Mouse (Mus musculus): ENCODE measurements around the gene Znhit6. TPM values are rescaled to one million over a fixed set of nuclear protein-coding genes. Genes with fewer than 3 reads are reported as not detected.

Gene Znhit6
- total and polyA plus RNA-seq, 2 experiments: 1.6 to 4.9 TPM

DNA sequence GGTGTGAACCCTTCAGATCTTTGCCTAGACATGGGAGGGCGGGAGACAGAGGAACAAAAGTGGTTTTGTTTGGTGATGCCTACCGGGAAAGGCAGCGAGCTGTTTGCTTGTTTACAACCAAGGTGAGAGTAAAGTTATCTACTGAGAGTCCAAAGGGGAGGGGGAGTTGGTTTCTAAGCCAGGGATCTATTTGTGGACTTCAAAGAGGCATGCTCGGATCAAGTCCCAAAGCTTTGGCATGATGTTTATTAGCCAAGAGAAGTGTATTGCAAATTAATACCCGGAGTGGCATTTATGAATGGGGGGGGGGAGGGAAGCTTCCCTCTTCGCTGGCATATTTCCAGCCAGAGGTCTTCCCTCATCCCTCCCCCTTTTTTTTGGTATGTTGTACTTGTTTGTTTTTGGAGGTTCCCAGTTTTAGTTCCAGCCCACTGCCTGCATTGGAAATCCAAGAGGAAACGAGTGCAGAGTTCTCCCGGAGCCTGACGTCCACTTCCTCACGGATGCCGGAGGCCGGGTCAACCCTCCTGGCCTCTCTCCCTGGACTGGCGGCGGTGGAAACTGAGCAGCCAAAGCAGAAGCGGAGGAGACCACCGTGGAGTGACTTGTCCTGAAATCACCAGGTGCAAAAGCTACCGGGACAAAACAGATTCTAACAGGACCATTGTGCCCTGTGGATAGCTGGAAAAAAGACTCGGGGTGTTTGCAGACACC, 74.5 kb downstream of the Znhit6 start:
- Histone ChIP-seq H3K79me2 (ENCODE audit: control insufficient read depth, insufficient read depth, low read length) (no peaks in the 10 kb centered on the region), H3K4me1 (ENCODE audit: control insufficient read depth, insufficient read depth, low read length) (peaks cover 4% of the 10 kb centered on the region; the same call in 1 of the 2 replicates), H3K36me3 (ENCODE audit: control insufficient read depth, insufficient read depth, low read length) (peaks cover 3% of the 10 kb centered on the region; the same call in 1 of the 2 replicates), H3K4me3 (ENCODE audit: insufficient read depth, low read depth, low read length) (peak overlapping the region; percentile 83), H3K9ac (ENCODE audit: low read depth, low read length) (peak overlapping the region; percentile 29), H3K27ac (replicated peaks; ENCODE audit: insufficient read depth, low read depth, low read length) (peak overlapping the region; percentile 68), H3K27me3 (ENCODE audit: control insufficient read depth, insufficient read depth, low read length) (no peaks in the 10 kb centered on the region)
- DNase-seq (ENCODE audit: extremely low read depth, low read depth, low spot score): peak; percentile 79
- no peak for TF ChIP-seq POLR2A (IDR thresholded peaks at IDR 0.05; ENCODE audit: extremely low read depth, insufficient read depth, low read length)
- no peak for TF ChIP-seq CTCF (IDR thresholded peaks at IDR 0.05; ENCODE audit: low read depth, low read length)
- whole genome bisulfite sequencing: under 1% methylated on average over 18 of the region's 18 CpGs

DNA sequence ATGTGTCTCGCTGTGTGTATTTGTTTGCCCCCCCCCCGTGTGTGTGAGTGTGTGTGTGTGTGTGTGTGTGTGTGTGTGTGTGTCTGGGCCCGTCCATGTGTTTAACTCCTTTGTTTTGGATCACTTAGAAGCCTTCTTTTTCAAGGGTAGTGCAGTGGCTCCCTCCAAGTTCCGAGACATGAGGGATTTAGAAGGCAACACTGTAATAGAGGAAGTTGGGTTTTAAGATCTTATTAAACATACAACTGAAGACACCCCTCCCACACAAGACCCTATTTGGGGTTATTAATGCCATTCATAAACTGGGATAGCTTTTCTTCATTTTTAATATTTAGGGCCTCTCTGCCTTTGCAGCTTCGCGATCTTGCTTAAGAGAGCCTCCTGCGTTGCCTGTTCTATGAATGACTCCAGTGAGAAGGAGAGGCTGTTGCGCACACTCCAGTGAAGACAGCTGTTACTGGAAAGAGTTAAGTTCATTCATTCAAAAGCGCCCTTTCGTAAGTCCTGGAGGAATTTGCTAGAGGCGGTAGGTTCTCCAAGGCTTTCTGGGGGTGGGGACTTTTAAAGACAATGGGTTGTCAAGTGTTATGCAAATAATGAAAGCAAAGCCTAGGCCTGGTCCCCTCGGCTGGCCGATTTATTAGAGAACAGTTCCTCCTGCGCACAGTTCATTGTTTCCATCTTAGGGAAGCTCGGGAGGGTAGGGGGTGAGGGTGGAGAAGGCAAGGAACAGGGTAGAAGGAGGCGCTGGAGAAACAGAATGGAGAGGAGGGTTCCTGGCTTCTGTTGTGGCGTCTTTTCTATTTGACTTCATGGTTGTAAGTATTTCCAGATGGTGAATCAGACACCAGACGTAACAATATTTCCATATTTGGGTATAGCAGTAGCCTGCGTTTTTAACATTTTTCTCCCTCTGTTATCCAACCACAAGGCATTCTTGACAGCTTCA, 75.3 kb downstream of the Znhit6 start:
- H3K27ac ChIP-seq (replicated peaks; ENCODE audit: insufficient read depth, low read depth, low read length): peak overlapping the region; percentile 68
- TF ChIP-seq POLR2A (IDR thresholded peaks at IDR 0.05; ENCODE audit: extremely low read depth, insufficient read depth, low read length) (no peak), CTCF (IDR thresholded peaks at IDR 0.05; ENCODE audit: low read depth, low read length) (no peak)
- 71% methylated on average over 19 of the region's 19 CpGs for WGBS
- H3K79me2 ChIP-seq (ENCODE audit: control insufficient read depth, insufficient read depth, low read length): no peaks in the 10 kb centered on the region
- H3K9ac ChIP-seq (ENCODE audit: low read depth, low read length): peak overlapping the region; percentile 29; the same call in 1 of the 2 replicates
- peaks cover 3% of the 10 kb centered on the region; the same call in 1 of the 2 replicates for H3K36me3 ChIP-seq (ENCODE audit: control insufficient read depth, insufficient read depth, low read length)
- H3K27me3 ChIP-seq (ENCODE audit: control insufficient read depth, insufficient read depth, low read length): no peaks in the 10 kb centered on the region
- no peak for DNase-seq (ENCODE audit: extremely low read depth, low read depth, low spot score)
- peaks cover 4% of the 10 kb centered on the region; the same call in 1 of the 2 replicates for H3K4me1 ChIP-seq (ENCODE audit: control insufficient read depth, insufficient read depth, low read length)
- H3K4me3 ChIP-seq (ENCODE audit: insufficient read depth, low read depth, low read length): peak overlapping the region; percentile 34; the same call in 1 of the 2 replicates

DNA sequence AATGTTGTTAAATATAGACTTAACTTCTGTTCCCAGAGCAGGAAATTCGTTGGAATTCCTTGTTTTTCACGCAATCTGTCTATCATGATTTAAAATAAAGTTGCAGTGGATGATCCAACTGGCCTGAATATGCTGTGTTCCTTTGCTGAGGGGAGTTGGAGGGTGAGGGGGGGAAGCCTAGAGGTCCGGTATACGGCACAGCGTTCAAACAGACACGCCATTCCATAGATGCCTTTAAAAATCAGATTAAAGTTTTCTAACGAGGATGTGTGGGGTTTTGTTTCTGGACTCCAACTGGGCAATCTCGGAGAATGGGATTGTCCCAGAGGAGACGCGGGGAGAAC, 75.9 kb downstream of the Znhit6 start:
- H3K79me2 ChIP-seq (ENCODE audit: control insufficient read depth, insufficient read depth, low read length): no peaks in the 10 kb centered on the region
- H3K4me3 ChIP-seq (ENCODE audit: insufficient read depth, low read depth, low read length): no peak overlapping the region
- DNase-seq (ENCODE audit: extremely low read depth, low read depth, low spot score): no peak
- peaks cover 4% of the 10 kb centered on the region; the same call in 1 of the 2 replicates for H3K4me1 ChIP-seq (ENCODE audit: control insufficient read depth, insufficient read depth, low read length)
- peaks cover 3% of the 10 kb centered on the region; the same call in 1 of the 2 replicates for H3K36me3 ChIP-seq (ENCODE audit: control insufficient read depth, insufficient read depth, low read length)
- TF ChIP-seq CTCF (IDR thresholded peaks at IDR 0.05; ENCODE audit: low read depth, low read length) (no peak), POLR2A (IDR thresholded peaks at IDR 0.05; ENCODE audit: extremely low read depth, insufficient read depth, low read length) (no peak)
- WGBS: 83% methylated on average over 10 of the region's 10 CpGs
- no peak overlapping the region for H3K27ac ChIP-seq (replicated peaks; ENCODE audit: insufficient read depth, low read depth, low read length)
- no peak overlapping the region for H3K9ac ChIP-seq (ENCODE audit: low read depth, low read length)
- H3K27me3 ChIP-seq (ENCODE audit: control insufficient read depth, insufficient read depth, low read length): no peaks in the 10 kb centered on the region

- no peak for DNase-seq (ENCODE audit: extremely low read depth, low read depth, low spot score)
- Histone ChIP-seq H3K27ac (replicated peaks; ENCODE audit: insufficient read depth, low read depth, low read length) (no peak overlapping the region), H3K36me3 (ENCODE audit: control insufficient read depth, insufficient read depth, low read length) (peaks cover 3% of the 10 kb centered on the region; the same call in 1 of the 2 replicates), H3K27me3 (ENCODE audit: control insufficient read depth, insufficient read depth, low read length) (no peaks in the 10 kb centered on the region), H3K4me1 (ENCODE audit: control insufficient read depth, insufficient read depth, low read length) (peaks cover 4% of the 10 kb centered on the region; the same call in 1 of the 2 replicates), H3K9ac (ENCODE audit: low read depth, low read length) (peak overlapping the region; percentile 74), H3K79me2 (ENCODE audit: control insufficient read depth, insufficient read depth, low read length) (no peaks in the 10 kb centered on the region), H3K4me3 (ENCODE audit: insufficient read depth, low read depth, low read length) (peak overlapping the region; percentile 73)
- 71% methylated on average over 20 of the region's 20 CpGs for WGBS
- TF ChIP-seq POLR2A (IDR thresholded peaks at IDR 0.05; ENCODE audit: extremely low read depth, insufficient read depth, low read length) (no peak), CTCF (IDR thresholded peaks at IDR 0.05; ENCODE audit: low read depth, low read length) (no peak)
Observed at GRCm38 (mm10) chr3:145652322-145653131, 76.5 kb downstream of the Znhit6 start.

DNA sequence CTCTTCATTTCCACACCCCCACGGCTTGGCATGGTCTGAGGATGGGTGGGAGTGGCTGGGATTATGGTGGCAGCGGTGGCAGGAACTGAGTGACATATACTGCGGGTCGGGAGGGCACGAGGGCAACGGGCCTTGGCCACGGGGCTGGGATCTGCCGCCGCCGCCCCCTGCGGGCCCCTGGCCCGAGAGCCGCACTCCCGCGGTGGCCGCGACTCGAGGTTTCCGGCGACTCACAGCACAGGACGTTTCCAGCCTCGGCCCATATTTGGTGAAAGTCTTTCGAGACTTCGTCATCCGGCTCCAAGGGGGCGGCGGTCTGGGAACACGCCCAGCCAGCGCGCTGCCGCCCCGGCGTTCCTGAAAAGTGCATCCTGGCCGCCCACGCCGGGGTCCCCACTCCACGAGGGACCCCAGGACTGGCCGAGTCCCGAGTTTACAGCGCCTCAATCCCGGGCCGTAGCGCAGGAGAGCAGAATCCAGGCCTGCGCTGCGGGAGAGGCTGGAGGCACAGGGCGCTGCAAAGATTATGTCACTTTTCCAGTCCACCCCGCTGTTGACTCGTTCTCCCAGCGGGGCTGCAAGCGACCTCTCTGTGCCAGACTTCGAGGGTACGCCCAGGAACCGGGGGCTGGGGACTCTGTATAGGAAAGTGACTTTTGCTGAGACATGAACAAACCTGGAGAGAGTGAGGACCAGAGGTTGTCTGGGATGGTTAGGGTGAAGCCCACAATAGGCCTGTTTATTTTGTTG, 77.4 kb downstream of the Znhit6 start:
- no peak for TF ChIP-seq CTCF (IDR thresholded peaks at IDR 0.05; ENCODE audit: low read depth, low read length)
- TF ChIP-seq POLR2A (IDR thresholded peaks at IDR 0.05; ENCODE audit: extremely low read depth, insufficient read depth, low read length): no peak
- no peak overlapping the region for H3K27ac ChIP-seq (replicated peaks; ENCODE audit: insufficient read depth, low read depth, low read length)
- peak overlapping the region; percentile 74 for H3K9ac ChIP-seq (ENCODE audit: low read depth, low read length)
- peak; percentile 55 for DNase-seq (ENCODE audit: extremely low read depth, low read depth, low spot score)
- WGBS: 4% methylated on average over 53 of the region's 53 CpGs
- peak overlapping the region; percentile 73 for H3K4me3 ChIP-seq (ENCODE audit: insufficient read depth, low read depth, low read length)
- no peaks in the 10 kb centered on the region for H3K79me2 ChIP-seq (ENCODE audit: control insufficient read depth, insufficient read depth, low read length)
- peaks cover 4% of the 10 kb centered on the region; the same call in 1 of the 2 replicates for H3K4me1 ChIP-seq (ENCODE audit: control insufficient read depth, insufficient read depth, low read length)
- no peaks in the 10 kb centered on the region for H3K36me3 ChIP-seq (ENCODE audit: control insufficient read depth, insufficient read depth, low read length)
- H3K27me3 ChIP-seq (ENCODE audit: control insufficient read depth, insufficient read depth, low read length): no peaks in the 10 kb centered on the region
